Mouse (Mus musculus) cerebellum, adult 2 months (tissue): ENCODE data around the gene Fgfr2.

Source experiments
- CTCF ChIP-seq: fragments of 200-500 bp; IDR thresholded peaks from 2 replicates; pipeline ENCODE4 v1.5.1; 2011; ENCODE audit warnings: low read depth, mild to moderate bottlenecking, control low read depth, low read length, moderate library complexity, borderline replicate concordance; ENCODE audit not compliant: insufficient read depth
- POLR2A ChIP-seq: fragments of 200-500 bp; IDR thresholded peaks from 2 replicates; pipeline ENCODE4 v1.6.1; 2011; ENCODE audit warnings: low read length, control low read depth, borderline replicate concordance; ENCODE audit not compliant: insufficient read depth

- no peak for TF ChIP-seq CTCF
- no peak for TF ChIP-seq POLR2A
Measured at GRCm38 (mm10) chr7:132949968-132950367, 173.2 kb downstream of the Fgfr2 start.
